Mouse (Mus musculus): ENCODE measurements around the gene Slit3. TPM values are rescaled to one million over a fixed set of nuclear protein-coding genes. Genes with fewer than 3 reads are reported as not detected.

Slit3 gene
- total RNA-seq, 2 experiments from 2014 or later = 41.4 to 47.4 TPM

- DNase-seq (ENCODE audit: extremely low spot score in 1 of 2, low spot score in 2 of 2) = no peak
- intact Hi-C loops (cut with DNase I) = loop anchor here (2.0 to 10.0 kb wide), 2 partner anchors 211 to 799 kb away; no protein-coding TSS in a partner anchor
These were observed 542.6 kb downstream of the Slit3 start for GRCm38 (mm10) chr11:35663661-35664060.

- DNase-seq (ENCODE audit: extremely low spot score in 1 of 2, low spot score in 2 of 2) = peak; percentile 39 to 48
- intact Hi-C loops (cut with DNase I) = loop anchor here (2.0 to 10.0 kb wide), 2 partner anchors 212 to 800 kb away; no protein-coding TSS in a partner anchor
These were observed 544.0 kb downstream of the Slit3 start for GRCm38 (mm10) chr11:35664991-35665390.

DNA sequence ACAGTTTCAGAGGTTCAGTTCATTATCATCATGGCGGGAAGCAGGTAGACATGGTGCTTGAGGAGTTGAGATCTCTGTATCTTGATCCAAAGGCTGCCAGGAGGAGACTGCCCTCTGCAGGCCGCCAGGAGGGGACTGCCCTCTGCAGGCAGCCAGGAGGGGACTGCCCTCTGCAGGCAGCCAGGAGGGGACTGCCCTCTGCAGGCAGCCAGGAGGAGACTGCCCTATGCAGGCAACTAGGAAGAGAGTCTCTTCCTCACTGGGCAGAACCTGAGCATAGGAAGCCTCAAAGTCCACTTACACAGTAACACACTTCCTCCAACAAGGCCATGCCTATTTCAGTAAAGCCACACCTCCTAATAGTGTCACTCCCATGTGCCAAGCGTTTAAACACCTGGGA, 546.4 kb downstream of the Slit3 start:
- intact Hi-C loops (cut with DNase I) = loop anchor here (10.0 kb wide), 1 partner anchor 803 kb away; no protein-coding TSS in a partner anchor
- DNase-seq (ENCODE audit: extremely low spot score in 1 of 2, low spot score in 2 of 2) = peak in 1 of 2 experiments; percentile 42

DNA sequence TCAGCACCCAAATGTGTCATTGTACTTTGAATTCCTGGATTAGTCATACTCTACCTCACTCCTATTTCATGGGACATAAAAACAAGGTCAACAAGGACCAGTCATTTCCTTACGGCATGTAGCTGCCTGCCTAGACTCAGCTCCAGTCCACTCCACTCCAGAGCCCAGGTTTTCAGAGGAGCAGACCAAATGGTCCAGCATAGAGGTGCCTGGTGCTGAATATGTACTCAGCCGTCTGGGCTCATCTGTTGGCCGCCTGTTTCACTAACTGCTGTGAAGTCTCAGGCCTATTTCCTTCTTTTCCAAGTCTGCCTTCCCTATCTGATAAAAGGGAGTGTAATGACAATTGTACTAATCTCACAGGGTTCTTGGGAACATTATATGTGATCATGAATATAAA, 547.1 kb downstream of the Slit3 start:
- DNase-seq (ENCODE audit: extremely low spot score in 1 of 2, low spot score in 2 of 2) = peak; percentile 37 to 49
- intact Hi-C loops (cut with DNase I) = loop anchor here (10.0 kb wide), 1 partner anchor 803 kb away; no protein-coding TSS in a partner anchor

GRCm38 (mm10) chr11:35668750-35669149, 547.7 kb downstream of the Slit3 start:
- intact Hi-C loops (cut with DNase I) = loop anchor here (10.0 kb wide), 1 partner anchor 804 kb away; no protein-coding TSS in a partner anchor
- no peak for DNase-seq (ENCODE audit: extremely low spot score in 1 of 2, low spot score in 2 of 2)

DNA sequence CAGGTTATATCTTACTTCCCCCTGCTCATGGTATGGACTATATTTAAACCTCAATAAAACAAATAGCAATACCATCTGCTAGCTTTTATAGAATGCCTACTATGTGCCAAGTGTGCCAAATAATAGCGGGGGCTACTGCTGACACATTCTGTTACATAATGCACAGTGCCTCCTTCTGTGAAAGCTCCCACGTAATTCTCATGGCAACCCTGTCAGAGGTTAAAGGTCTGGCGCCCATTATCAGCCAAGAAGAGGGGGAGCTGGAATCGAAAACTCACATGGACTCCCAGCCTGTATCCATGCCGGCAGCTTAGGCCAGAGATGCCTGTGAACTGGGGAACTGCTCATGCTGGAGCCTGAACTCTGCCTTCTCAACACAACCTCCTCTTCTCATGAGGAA, 548.5 kb downstream of the Slit3 start:
- intact Hi-C loops (cut with DNase I) = loop anchor here (10.0 kb wide), 1 partner anchor 805 kb away; no protein-coding TSS in a partner anchor
- DNase-seq (ENCODE audit: extremely low spot score in 1 of 2, low spot score in 2 of 2) = no peak

- intact Hi-C loops (cut with DNase I) = no loop called here
These were observed 549.2 kb downstream of the Slit3 start for GRCm38 (mm10) chr11:35670181-35670580.

GRCm38 (mm10) chr11:35670746-35671145, 549.7 kb downstream of the Slit3 start:
- no peak for DNase-seq (ENCODE audit: extremely low spot score in 1 of 2, low spot score in 2 of 2)
- intact Hi-C loops (cut with DNase I) = no loop called here

More at GRCm38 (mm10) chr11:35670181-35670580, 549.2 kb downstream of the Slit3 start:
- no peak for DNase-seq (ENCODE audit: extremely low spot score in 1 of 2, low spot score in 2 of 2)

- intact Hi-C loops (cut with DNase I) = no loop called here
- DNase-seq (ENCODE audit: extremely low spot score in 1 of 2, low spot score in 2 of 2) = peak; percentile 49 to 52
These were observed 552.0 kb downstream of the Slit3 start for GRCm38 (mm10) chr11:35673050-35673449.

DNA sequence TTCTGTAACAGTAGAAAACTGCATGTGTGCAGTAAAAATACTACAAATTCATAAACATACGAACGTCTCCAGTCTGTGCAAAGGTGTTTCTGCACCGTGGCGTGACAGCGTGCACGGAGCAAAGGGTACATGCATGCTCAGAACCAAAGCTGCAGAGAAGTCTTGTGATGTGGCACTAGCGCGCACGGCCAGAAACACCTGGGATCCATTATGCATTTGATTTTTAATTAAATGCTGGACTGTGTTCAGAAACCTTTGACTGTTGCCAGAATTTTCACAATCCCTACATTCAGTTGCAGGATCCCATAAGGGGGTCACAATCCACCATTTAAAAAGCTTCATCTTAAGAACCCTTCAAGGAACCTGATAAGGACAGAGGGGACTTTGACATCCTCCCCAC, 553.2 kb downstream of the Slit3 start:
- intact Hi-C loops (cut with DNase I) = no loop called here
- no peak for DNase-seq (ENCODE audit: extremely low spot score in 1 of 2, low spot score in 2 of 2)

- intact Hi-C loops (cut with DNase I) = no loop called here
These were observed 555.7 kb downstream of the Slit3 start for GRCm38 (mm10) chr11:35676744-35677143.

GRCm38 (mm10) chr11:35679976-35680375, 559.0 kb downstream of the Slit3 start:
- DNase-seq (ENCODE audit: extremely low spot score in 1 of 2, low spot score in 2 of 2) = peak; percentile 42 to 48
- intact Hi-C loops (cut with DNase I) = no loop called here

More at GRCm38 (mm10) chr11:35676744-35677143, 555.7 kb downstream of the Slit3 start:
- DNase-seq (ENCODE audit: extremely low spot score in 1 of 2, low spot score in 2 of 2) = no peak

DNA sequence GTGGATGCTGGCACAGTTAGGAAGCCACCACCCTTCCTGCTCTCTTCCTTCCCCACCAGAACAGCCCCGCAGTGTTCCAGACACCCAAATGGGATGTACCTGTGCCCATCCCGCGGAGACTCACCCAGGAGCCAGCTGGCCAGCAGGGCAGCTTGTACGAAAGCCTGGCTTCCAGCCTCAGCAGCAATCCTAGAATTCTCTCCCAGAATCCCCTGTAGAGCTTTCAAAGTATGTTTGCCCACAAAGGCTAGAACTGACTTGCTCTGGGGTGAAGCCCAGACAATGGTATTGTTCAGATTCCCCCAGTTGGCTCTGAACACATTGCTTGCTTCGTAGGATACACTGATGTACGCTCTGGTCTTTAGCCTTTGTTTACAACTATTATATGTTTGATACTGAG, 566.3 kb downstream of the Slit3 start:
- no peak for DNase-seq (ENCODE audit: extremely low spot score in 1 of 2, low spot score in 2 of 2)
- intact Hi-C loops (cut with DNase I) = no loop called here

DNA sequence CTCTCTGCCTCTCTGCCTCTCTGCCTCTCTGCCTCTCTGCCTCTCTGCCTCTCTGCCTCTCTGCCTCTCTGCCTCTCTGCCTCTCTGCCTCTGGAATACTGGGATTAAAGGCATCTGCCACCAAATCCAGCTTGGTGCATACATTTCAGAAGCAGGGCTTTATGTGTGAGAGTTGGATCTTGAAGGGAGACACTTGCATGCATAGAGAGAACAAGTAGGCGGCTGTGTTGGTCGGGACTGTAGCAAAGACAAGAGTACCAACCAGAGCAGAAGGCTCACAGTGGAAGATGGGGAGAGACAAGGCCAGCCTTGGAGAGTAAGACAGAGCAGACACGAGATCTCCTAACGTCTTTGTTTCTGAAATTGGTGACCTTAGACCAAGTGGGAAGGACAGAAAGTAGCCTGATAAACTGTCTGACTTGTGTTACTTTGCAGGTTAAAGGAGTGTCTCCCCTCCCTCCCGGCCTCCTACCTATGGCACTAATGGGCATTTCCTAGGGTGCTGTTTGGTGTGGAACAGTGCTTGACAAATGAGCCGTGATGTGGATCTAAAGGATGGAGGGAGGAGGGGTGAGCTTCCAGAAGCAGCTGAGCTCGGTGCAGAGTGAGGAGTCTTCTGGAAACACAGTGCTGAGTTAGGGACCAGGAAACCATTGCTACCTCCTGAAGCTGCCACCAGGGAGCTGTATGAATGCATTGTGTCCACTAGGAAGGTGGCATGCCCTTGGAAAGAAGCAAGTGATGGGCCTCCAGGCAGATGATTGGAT, 569.7 kb downstream of the Slit3 start:
- intact Hi-C loops (cut with DNase I) = loop anchor here (10.0 kb wide), 1 partner anchor 236 kb away; no protein-coding TSS in a partner anchor
- no peak for DNase-seq (ENCODE audit: extremely low spot score in 1 of 2, low spot score in 2 of 2)

- DNase-seq (ENCODE audit: extremely low spot score in 1 of 2, low spot score in 2 of 2) = peak in 1 of 2 experiments; percentile 64
- intact Hi-C loops (cut with DNase I) = loop anchor here (10.0 kb wide), 1 partner anchor 238 kb away; no protein-coding TSS in a partner anchor
These were observed 572.1 kb downstream of the Slit3 start for GRCm38 (mm10) chr11:35693136-35693535.

DNA sequence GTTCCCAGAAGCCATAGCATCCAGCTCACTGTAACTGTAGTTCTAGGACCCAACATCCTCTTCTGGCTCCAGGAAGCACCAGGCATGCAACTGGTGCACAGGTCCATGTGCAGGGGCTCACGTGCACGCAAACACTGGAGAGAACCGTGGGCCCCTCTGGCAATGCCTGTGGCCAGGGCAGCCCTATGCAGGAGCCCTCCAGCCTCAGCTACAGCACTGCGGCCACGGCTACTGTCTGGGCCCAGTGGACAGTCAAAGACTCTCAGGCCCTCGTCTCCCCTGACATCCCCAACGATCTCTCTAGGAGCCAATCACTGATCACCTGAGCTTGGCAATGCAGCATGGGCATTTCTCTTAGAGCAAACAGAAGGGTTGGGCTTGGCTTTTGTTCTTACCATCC, 572.6 kb downstream of the Slit3 start:
- no peak for DNase-seq (ENCODE audit: extremely low spot score in 1 of 2, low spot score in 2 of 2)
- intact Hi-C loops (cut with DNase I) = loop anchor here (10.0 kb wide), 1 partner anchor 239 kb away; no protein-coding TSS in a partner anchor

DNA sequence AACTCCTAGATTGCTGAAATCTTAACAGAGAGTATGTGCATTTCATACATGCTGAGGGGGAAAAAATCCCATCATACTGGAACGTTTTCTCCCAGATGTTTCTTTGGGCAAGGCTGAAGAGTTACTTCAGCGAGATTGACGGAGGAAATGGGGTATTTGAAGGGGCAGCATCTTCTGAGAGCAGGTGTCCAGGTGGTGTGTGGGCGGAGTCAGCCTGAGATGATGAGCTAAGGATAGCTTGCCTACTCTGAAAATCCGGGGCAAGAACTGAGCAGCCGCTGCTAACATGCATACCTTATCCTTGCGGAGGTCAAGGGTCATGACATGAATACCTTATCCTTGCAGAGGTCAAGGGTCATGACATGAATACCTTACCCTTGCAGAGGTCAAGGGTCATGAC, 576.5 kb downstream of the Slit3 start:
- intact Hi-C loops (cut with DNase I) = loop anchor here (10.0 kb wide), 1 partner anchor 243 kb away; no protein-coding TSS in a partner anchor
- no peak for DNase-seq (ENCODE audit: extremely low spot score in 1 of 2, low spot score in 2 of 2)

- DNase-seq (ENCODE audit: extremely low spot score in 1 of 2, low spot score in 2 of 2) = no peak
- intact Hi-C loops (cut with DNase I) = loop anchor here (10.0 kb wide), 1 partner anchor 244 kb away; no protein-coding TSS in a partner anchor
These were observed 577.9 kb downstream of the Slit3 start for GRCm38 (mm10) chr11:35698901-35699300.

DNA sequence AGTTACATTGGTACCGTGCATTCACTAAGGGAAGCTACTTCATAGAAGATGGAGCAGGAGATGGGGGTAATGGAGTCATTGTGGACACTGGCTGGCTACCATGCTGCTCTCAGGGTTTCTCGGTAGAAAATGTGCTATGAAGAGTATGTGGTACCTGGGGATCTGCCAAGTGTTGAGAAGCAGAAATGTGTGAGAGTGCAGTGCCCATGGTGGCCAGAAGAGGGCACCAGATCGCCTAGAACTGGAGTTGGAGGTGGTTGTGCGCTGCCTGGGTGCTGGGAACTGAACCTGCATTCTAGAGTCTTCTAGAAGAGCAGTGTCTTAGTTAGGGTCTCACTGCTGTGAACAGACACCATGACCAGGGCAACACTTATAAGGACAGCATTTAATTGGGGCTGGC, 582.4 kb downstream of the Slit3 start:
- no peak for DNase-seq (ENCODE audit: extremely low spot score in 1 of 2, low spot score in 2 of 2)
- intact Hi-C loops (cut with DNase I) = no loop called here

- DNase-seq (ENCODE audit: extremely low spot score in 1 of 2, low spot score in 2 of 2) = no peak
These were observed 583.4 kb downstream of the Slit3 start for GRCm38 (mm10) chr11:35704381-35704780.

More at GRCm38 (mm10) chr11:35704381-35704780, 583.4 kb downstream of the Slit3 start:
- intact Hi-C loops (cut with DNase I) = no loop called here

All from left cerebral cortex, postnatal 10 days (tissue).